Mouse (Mus musculus): ENCODE measurements around the gene Cpxm2.

GRCm38 (mm10) chr7:132088181-132088580 is 66.4 kb downstream of the Cpxm2 start:
- TF ChIP-seq CTCF (IDR thresholded peaks at IDR 0.05; ENCODE audit: borderline replicate concordance, insufficient read depth, low read depth, low read length) (no peak), POLR2A (IDR thresholded peaks at IDR 0.05; ENCODE audit: borderline replicate concordance, insufficient read depth, low read length) (no peak)

All from cerebellum, adult 2 months (tissue).